Mouse (Mus musculus) ES-E14 (cell line): ENCODE results near the gene Dedd2. TPM values are rescaled to one million over a fixed set of nuclear protein-coding genes. Genes with fewer than 3 reads are reported as not detected.
A peak's percentile ranks its signal among the peaks of the same experiment; 100 is the strongest.

Experiments
- DNase-seq: peaks from one replicate; pipeline ENCODE4 v3.0.0-alpha.2; 2013; ENCODE audit warnings: low read depth, low spot score
- H3K27ac ChIP-seq: 2 replicates; pipeline ENCODE4 v1.5.1; 2012; ENCODE audit warnings: low read depth, mild to moderate bottlenecking, low read length, moderate library complexity, mixed read lengths; ENCODE audit not compliant: poor library complexity, insufficient read depth, severe bottlenecking
- H3K36me3 ChIP-seq: 2 replicates; pipeline ENCODE4 v1.6.1; 2012; ENCODE audit warnings: mild to moderate bottlenecking, low read length, moderate library complexity, mixed read lengths; ENCODE audit not compliant: control insufficient read depth, poor library complexity, insufficient read depth, severe bottlenecking
- H3K4me1 ChIP-seq, 2 experiments: fragments of 150-350 bp in 1 of 2; sonication (generic) in 1 of 2; 2 replicates each; pipeline ENCODE4 v1.6.1; 2012; ENCODE audit warnings: low read length in 2 of 2, mild to moderate bottlenecking in 1 of 2, mixed read lengths in 1 of 2; ENCODE audit not compliant: control insufficient read depth in 2 of 2, insufficient read depth in 2 of 2, poor library complexity in 1 of 2
- H3K4me3 ChIP-seq, 2 experiments: fragments of 150-350 bp in 1 of 2; sonication (generic) in 1 of 2; 2 replicates each; pipeline ENCODE4 v1.5.1; 2012; ENCODE audit warnings: low read length in 2 of 2, low read depth in 1 of 2, mild to moderate bottlenecking in 1 of 2, mixed read lengths in 1 of 2; ENCODE audit not compliant: insufficient read depth in 1 of 2, poor library complexity in 1 of 2, severe bottlenecking in 1 of 2
- H3K9ac ChIP-seq: 2 replicates; pipeline ENCODE4 v1.6.1; 2012; ENCODE audit warnings: low read depth, mild to moderate bottlenecking, low read length, mixed read lengths; ENCODE audit not compliant: poor library complexity, insufficient read depth, severe bottlenecking
- H3K9me3 ChIP-seq: fragments of 150-350 bp; sonication (generic); 2 replicates; pipeline ENCODE4 v1.6.1; 2012; ENCODE audit warnings: low read depth, mild to moderate bottlenecking, low read length; ENCODE audit not compliant: control insufficient read depth, insufficient read depth
- CHD2 ChIP-seq: IDR thresholded peaks from 2 replicates; pipeline ENCODE4 v1.6.1; 2014; ENCODE audit warnings: mild to moderate bottlenecking, low read depth, low read length, inconsistent platforms
- HCFC1 ChIP-seq: IDR thresholded peaks from 2 replicates; pipeline ENCODE4 v1.6.1; 2012; ENCODE audit warnings: low read length, inconsistent platforms, borderline replicate concordance; ENCODE audit not compliant: insufficient read depth
- MAFK ChIP-seq: IDR thresholded peaks from 2 replicates; pipeline ENCODE4 v1.6.1; 2014; ENCODE audit warnings: mild to moderate bottlenecking, low read depth, low read length, inconsistent platforms; ENCODE audit not compliant: insufficient read depth
- ZC3H11A ChIP-seq: IDR thresholded peaks from 2 replicates; pipeline ENCODE4 v1.6.1; 2012; ENCODE audit warnings: low read depth, mild to moderate bottlenecking, inconsistent platforms, low read length, borderline replicate concordance
- ZNF384 ChIP-seq: IDR thresholded peaks from 2 replicates; pipeline ENCODE4 v1.6.1; 2012; ENCODE audit warnings: low read depth, low read length, inconsistent platforms
- in situ Hi-C, 2 experiments: fragments of 600-800 bp; cut with MboI; formaldehyde crosslinking; loops; one replicate each; pipeline ENCODE4 v1.15.1; 2025; ENCODE audit warnings: low sequenced_read_pairs in 2 of 2, inconsistent platforms in 1 of 2; ENCODE audit not compliant: unreplicated experiment in 2 of 2
- total RNA-seq: library from RNA; depleted of rRNA; stranded (reverse); fragments of 300-350 nt; gene quantifications from 2 replicates; pipeline ENCODE4 v1.2.3, GENCODE M21; 2012

Dedd2 gene
- total RNA-seq, 1 experiment: 22.8 TPM

- H3K4me1 ChIP-seq: peaks cover 4 to 7% of the 10 kb centered on the region in 2 experiments; a peak in 3 of 4 replicates
- no peak overlapping the region; the same call in 1 of the 2 replicates for H3K27ac ChIP-seq
- peak overlapping the region; percentile 45; the same call in 1 of the 2 replicates for H3K9ac ChIP-seq
- no peaks in the 10 kb centered on the region for H3K9me3 ChIP-seq
- H3K4me3 ChIP-seq: peak overlapping the region; percentile 83 to 99
- in situ Hi-C loops: no loop called here
- H3K36me3 ChIP-seq: peaks cover 26% of the 10 kb centered on the region
- 0 out of 2 replicates have a peak, but pooled peaks have one; percentile 21 for TF ChIP-seq CHD2
- no peak for TF ChIP-seq MAFK
- TF ChIP-seq HCFC1: peak; percentile 90
- TF ChIP-seq ZC3H11A: no peak
- DNase-seq: peak; percentile 92
These were observed 17.7 kb upstream of the Dedd2 start for GRCm38 (mm10) chr7:25238015-25238706.

- Histone ChIP-seq H3K4me3 (peak within 1 kb of the TSS; percentile 83 to 99), H3K4me1 (peaks cover 2 to 4% of the 10 kb centered on the region in 2 experiments; a peak in 3 of 4 replicates), H3K9me3 (no peaks in the 10 kb centered on the region), H3K9ac (peak within 1 kb of the TSS; percentile 99), H3K27ac (peak within 1 kb of the TSS; percentile 65), H3K36me3 (peaks cover 25% of the 10 kb centered on the region)
- TF ChIP-seq MAFK: no peak
- in situ Hi-C loops: no loop called here
- peak; percentile 94 for DNase-seq
These were observed 17.0 kb upstream of the Dedd2 start, which contains the start of gene Gsk3a for GRCm38 (mm10) chr7:25237249-25238014. Gene Gsk3a, minus strand, starts transcription at chr7:25237851.

- peaks cover 39% of the 10 kb centered on the region for H3K36me3 ChIP-seq
- TF ChIP-seq MAFK (no peak), CHD2 (no peak), HCFC1 (no peak), ZC3H11A (no peak), ZNF384 (no peak)
- in situ Hi-C loops: no loop called here
- H3K9ac ChIP-seq: no peak overlapping the region
- H3K9me3 ChIP-seq: no peaks in the 10 kb centered on the region
- H3K4me1 ChIP-seq: peaks cover 4% of the 10 kb centered on the region in 2 experiments; a peak in 2 of 4 replicates
- H3K27ac ChIP-seq: no peak overlapping the region
- H3K4me3 ChIP-seq: no peak overlapping the region
- no peak for DNase-seq
These were observed 15.1 kb upstream of the Dedd2 start for GRCm38 (mm10) chr7:25235526-25235925.

GRCm38 (mm10) chr7:25233061-25233460 is 12.6 kb upstream of the Dedd2 start:
- Histone ChIP-seq H3K27ac (no peak overlapping the region), H3K4me1 (peaks cover 4% of the 10 kb centered on the region in 2 experiments; a peak in 2 of 4 replicates), H3K4me3 (no peak overlapping the region), H3K36me3 (peaks cover 56% of the 10 kb centered on the region), H3K9me3 (no peaks in the 10 kb centered on the region), H3K9ac (no peak overlapping the region)
- no peak for DNase-seq
- in situ Hi-C loops: no loop called here
- no peak for TF ChIP-seq ZC3H11A
- no peak for TF ChIP-seq ZNF384
- TF ChIP-seq HCFC1: no peak
